Mouse (Mus musculus): ENCODE results near the gene Lysmd4. TPM values are rescaled to one million over a fixed set of nuclear protein-coding genes. Genes with fewer than 3 reads are reported as not detected.

Lysmd4 gene
- total and polyA plus RNA-seq, 3 experiments, result 5.2 to 7.9 TPM; not detected in 1

DNA sequence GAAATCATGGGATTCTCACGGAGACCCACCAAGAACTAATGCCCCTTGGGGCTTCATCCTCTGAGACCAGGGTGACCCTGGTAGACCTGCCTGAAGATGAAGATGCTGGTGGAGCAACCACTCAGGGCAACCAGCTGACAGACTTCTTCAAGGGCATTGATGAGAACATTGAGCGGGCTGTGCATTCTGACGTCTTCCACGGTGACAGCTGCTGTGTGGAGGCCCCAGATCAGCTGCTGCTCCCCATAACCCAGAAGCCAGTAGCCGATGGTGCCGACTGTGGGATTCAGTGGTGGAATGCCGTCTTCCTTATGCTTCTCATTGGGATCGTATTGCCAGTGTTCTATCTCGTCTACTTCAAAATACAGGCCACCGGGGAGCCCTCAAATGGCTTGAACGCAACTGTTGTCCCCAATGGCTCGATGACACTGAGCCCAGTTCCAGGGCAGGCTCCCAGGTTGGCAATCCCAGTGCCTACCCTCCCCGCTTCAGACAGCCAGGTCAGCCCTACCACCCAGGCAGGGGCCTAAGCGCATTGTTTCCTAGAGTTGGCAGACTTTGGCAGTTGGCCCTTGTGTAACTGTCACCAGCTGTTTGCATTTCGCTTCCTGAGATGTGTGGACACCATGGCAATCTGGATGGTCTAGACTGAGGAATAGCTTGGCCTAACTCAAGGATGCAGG, 3.7 kb downstream of the Lysmd4 start:
- H3K9me3 ChIP-seq (replicated peaks; ENCODE audit: insufficient read depth, low read length), result no peaks in the 10 kb centered on the region
- no peaks in the 10 kb centered on the region for H3K79me2 ChIP-seq (ENCODE audit: control insufficient read depth, insufficient read depth, low read length, poor library complexity)
- TF ChIP-seq MAFK (IDR thresholded peaks at IDR 0.05; ENCODE audit: borderline replicate concordance, low read depth, low read length) (no peak), ZKSCAN1 (IDR thresholded peaks at IDR 0.05; ENCODE audit: low read depth, low read length) (no peak), KAT2A (conservative IDR thresholded peaks at IDR 0.05; ENCODE audit: low read depth, low read length) (no peak), MYC (IDR thresholded peaks at IDR 0.05; ENCODE audit: low read depth, low read length) (no peak), POLR2A (IDR thresholded peaks at IDR 0.05; ENCODE audit: control insufficient read depth in 1 of 2, insufficient read depth in 1 of 2, low read depth in 1 of 2, low read length in 2 of 2, poor library complexity in 1 of 2) (no peak), ELF1 (IDR thresholded peaks at IDR 0.05; ENCODE audit: low read depth, low read length) (no peak), TCF12 (IDR thresholded peaks at IDR 0.05; ENCODE audit: low read depth, low read length) (no peak), UBTF (IDR thresholded peaks at IDR 0.05; ENCODE audit: borderline replicate concordance, insufficient read depth, low read depth, low read length) (no peak), USF2 (IDR thresholded peaks at IDR 0.05; ENCODE audit: borderline replicate concordance in 1 of 2, insufficient read depth in 1 of 2, low read depth in 1 of 2, low read length in 2 of 2) (no peak), POLR2AphosphoS5 (IDR thresholded peaks at IDR 0.05; ENCODE audit: borderline replicate concordance, low read depth, low read length) (no peak), USF1 (IDR thresholded peaks at IDR 0.05; ENCODE audit: low read depth, low read length) (no peak), CHD1 (IDR thresholded peaks at IDR 0.05; ENCODE audit: low read depth, low read length) (no peak), POLR2AphosphoS2 (IDR thresholded peaks at IDR 0.05; ENCODE audit: low read length) (no peak), ZMIZ1 (IDR thresholded peaks at IDR 0.05; ENCODE audit: low read depth, low read length) (no peak)
- H3K36me3 ChIP-seq (ENCODE audit: control insufficient read depth in 1 of 2, insufficient read depth in 2 of 2, low read length in 2 of 2), result no peaks in the 10 kb centered on the region
- no peaks in the 10 kb centered on the region for H3K4me1 ChIP-seq (ENCODE audit: control insufficient read depth in 1 of 2, insufficient read depth in 2 of 2, low read length in 2 of 2)
- no peak overlapping the region for H3K4me3 ChIP-seq (ENCODE audit: control insufficient read depth in 1 of 2, insufficient read depth in 1 of 2, low read depth in 2 of 2, low read length in 2 of 2)
- H3K9ac ChIP-seq (ENCODE audit: control insufficient read depth, low read depth, low read length, poor library complexity, severe bottlenecking), result no peak overlapping the region
- no peak for DNase-seq (ENCODE audit: low read depth, low spot score)
- no peak overlapping the region for H3K27ac ChIP-seq (ENCODE audit: control insufficient read depth, low read depth, low read length)
- H3K27me3 ChIP-seq (ENCODE audit: control insufficient read depth in 1 of 2, insufficient read depth in 2 of 2, low read length in 2 of 2), result no peaks in the 10 kb centered on the region

DNA sequence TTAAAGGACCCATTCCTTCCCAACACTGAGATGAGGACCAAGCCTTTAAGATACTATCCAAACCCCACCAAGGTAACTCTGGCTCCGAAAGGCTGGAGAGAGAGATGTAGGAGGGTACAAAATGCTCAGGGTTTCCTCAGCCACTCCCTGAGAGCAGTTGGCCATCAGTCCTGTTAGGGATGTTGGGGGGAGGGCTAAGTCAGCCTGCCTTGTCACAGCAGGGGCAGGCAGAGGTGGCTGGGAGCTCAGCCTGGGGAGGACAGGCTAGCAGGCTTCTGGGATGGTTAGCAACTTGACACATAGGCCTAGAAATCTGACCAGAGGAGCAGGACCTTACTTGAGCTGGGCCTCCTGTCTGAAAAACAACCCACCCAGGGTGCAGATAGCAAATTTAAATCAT, 5.2 kb downstream of the Lysmd4 start:
- H3K27me3 ChIP-seq (ENCODE audit: control insufficient read depth in 1 of 2, insufficient read depth in 2 of 2, low read length in 2 of 2), result no peaks in the 10 kb centered on the region
- no peaks in the 10 kb centered on the region for H3K9me3 ChIP-seq (replicated peaks; ENCODE audit: insufficient read depth, low read length)
- no peaks in the 10 kb centered on the region for H3K79me2 ChIP-seq (ENCODE audit: control insufficient read depth, insufficient read depth, low read length, poor library complexity)
- H3K36me3 ChIP-seq (ENCODE audit: control insufficient read depth in 1 of 2, insufficient read depth in 2 of 2, low read length in 2 of 2), result no peaks in the 10 kb centered on the region
- no peaks in the 10 kb centered on the region for H3K4me1 ChIP-seq (ENCODE audit: control insufficient read depth in 1 of 2, insufficient read depth in 2 of 2, low read length in 2 of 2)
- no peak overlapping the region for H3K4me3 ChIP-seq (ENCODE audit: control insufficient read depth in 1 of 2, insufficient read depth in 1 of 2, low read depth in 2 of 2, low read length in 2 of 2)
- no peak overlapping the region for H3K9ac ChIP-seq (ENCODE audit: control insufficient read depth, low read depth, low read length, poor library complexity, severe bottlenecking)
- TF ChIP-seq JUND (IDR thresholded peaks at IDR 0.05; ENCODE audit: low read depth, low read length) (no peak), USF2 (IDR thresholded peaks at IDR 0.05; ENCODE audit: borderline replicate concordance in 1 of 2, insufficient read depth in 1 of 2, low read depth in 1 of 2, low read length in 2 of 2) (no peak), MYB (IDR thresholded peaks at IDR 0.05; ENCODE audit: low read depth, low read length) (no peak), ZC3H11A (IDR thresholded peaks at IDR 0.05; ENCODE audit: low read depth, low read length) (no peak), BHLHE40 (IDR thresholded peaks at IDR 0.05; ENCODE audit: borderline replicate concordance, low read depth, low read length) (no peak), CHD1 (IDR thresholded peaks at IDR 0.05; ENCODE audit: low read depth, low read length) (no peak), ZKSCAN1 (IDR thresholded peaks at IDR 0.05; ENCODE audit: low read depth, low read length) (no peak), GATA1 (IDR thresholded peaks at IDR 0.05; ENCODE audit: low read depth, low read length) (no peak), E2F4 (IDR thresholded peaks at IDR 0.05; ENCODE audit: borderline replicate concordance, low read depth, low read length) (no peak), ETS1 (IDR thresholded peaks at IDR 0.05; ENCODE audit: low read depth, low read length) (no peak), ZMIZ1 (IDR thresholded peaks at IDR 0.05; ENCODE audit: low read depth, low read length) (no peak), MYC (IDR thresholded peaks at IDR 0.05; ENCODE audit: low read depth, low read length) (no peak), MAZ (IDR thresholded peaks at IDR 0.05; ENCODE audit: low read depth, low read length) (no peak), CHD2 (IDR thresholded peaks at IDR 0.05; ENCODE audit: low read length) (no peak), RCOR1 (IDR thresholded peaks at IDR 0.05; ENCODE audit: low read depth, low read length) (no peak)
- no peak overlapping the region for H3K27ac ChIP-seq (ENCODE audit: control insufficient read depth, low read depth, low read length)
- no peak for DNase-seq (ENCODE audit: low read depth, low spot score)
